Mouse (Mus musculus) retina, postnatal 7 days (tissue): ENCODE data around the gene Slc19a1.

Experiments used
- DNase-seq: peaks from one replicate; pipeline ENCODE4 v3.0.0-alpha.2; 2012; ENCODE audit warnings: low read depth, low spot score

Gene Slc19a1

GRCm38 (mm10) chr10:77031768-77032375 is at the start of gene Slc19a1:
Gene Slc19a1 (plus strand): TSS chr10:77032241.
- DNase-seq, result no peak

GRCm38 (mm10) chr10:76988586-76988985 is 43.5 kb upstream of the Slc19a1 start:
- no peak for DNase-seq

GRCm38 (mm10) chr10:76992456-76992855 is 39.6 kb upstream of the Slc19a1 start:
- DNase-seq, result no peak

- DNase-seq, result no peak
These were observed 34.1 kb upstream of the Slc19a1 start for GRCm38 (mm10) chr10:76997759-76998513.

- peak; percentile 49 for DNase-seq
These were observed 27.1 kb upstream of the Slc19a1 start for GRCm38 (mm10) chr10:77004936-77005335.

- no peak for DNase-seq
These were observed 24.5 kb upstream of the Slc19a1 start for GRCm38 (mm10) chr10:77007433-77008108.

GRCm38 (mm10) chr10:77008109-77008561 is 23.9 kb upstream of the Slc19a1 start:
- DNase-seq, result peak; percentile 90

- DNase-seq, result no peak
These were observed 23.3 kb upstream of the Slc19a1 start for GRCm38 (mm10) chr10:77008698-77009097.

- DNase-seq, result no peak
These were observed 20.4 kb upstream of the Slc19a1 start for GRCm38 (mm10) chr10:77011681-77012080.

GRCm38 (mm10) chr10:77016080-77016479 is 16.0 kb upstream of the Slc19a1 start:
- DNase-seq, result no peak

GRCm38 (mm10) chr10:77016499-77016898 is 15.5 kb upstream of the Slc19a1 start:
- no peak for DNase-seq

- DNase-seq, result no peak
These were observed 15.0 kb upstream of the Slc19a1 start for GRCm38 (mm10) chr10:77017061-77017460.

GRCm38 (mm10) chr10:77017662-77018061 is 14.4 kb upstream of the Slc19a1 start:
- DNase-seq, result no peak

- DNase-seq, result peak; percentile 87
These were observed 10.5 kb upstream of the Slc19a1 start for GRCm38 (mm10) chr10:77021399-77022052.

- no peak for DNase-seq
These were observed 9.5 kb upstream of the Slc19a1 start for GRCm38 (mm10) chr10:77022301-77023130.

GRCm38 (mm10) chr10:77024231-77024630 is 7.8 kb upstream of the Slc19a1 start:
- DNase-seq, result no peak

GRCm38 (mm10) chr10:77026944-77027343 is 5.1 kb upstream of the Slc19a1 start:
- DNase-seq, result no peak

GRCm38 (mm10) chr10:77028782-77029296 is 3.2 kb upstream of the Slc19a1 start:
- no peak for DNase-seq

- no peak for DNase-seq
These were observed 2.3 kb upstream of the Slc19a1 start for GRCm38 (mm10) chr10:77029761-77030160.

- no peak for DNase-seq
These were observed 1.4 kb upstream of the Slc19a1 start for GRCm38 (mm10) chr10:77030666-77031065.
